Mouse (Mus musculus) layer of hippocampus, adult 9-11 months (tissue): ENCODE measurements at regions not wholly inside any gene's neighbourhood (a gene's known extent, or its start where the extent isn't known, plus 50 kb on each side); places are given as distances from the start of the nearest gene placed in this dataset.
A peak's percentile ranks its signal among the peaks of the same experiment; 100 is the strongest.

ENCODE experiments used
- DNase-seq: peaks from one replicate; pipeline ENCODE4 v3.0.0; 2022

GRCm38 (mm10) chr12:14591631-14592030 lies 439.8 kb upstream of the Fam84a start:
- DNase-seq = no peak

- DNase-seq = no peak
Measured at GRCm38 (mm10) chr12:14574258-14574657, 422.4 kb upstream of the Fam84a start.

- DNase-seq = no peak
Measured at GRCm38 (mm10) chr12:14564951-14565350, 413.1 kb upstream of the Fam84a start.

- no peak for DNase-seq
Measured at GRCm38 (mm10) chr12:14552121-14552520, 400.3 kb upstream of the Fam84a start.

GRCm38 (mm10) chr12:14549271-14549670 lies 397.4 kb upstream of the Fam84a start:
- no peak for DNase-seq

- DNase-seq = no peak
Measured at GRCm38 (mm10) chr12:14521773-14522172, 369.9 kb upstream of the Fam84a start.

- DNase-seq = peak; percentile 35
Measured at GRCm38 (mm10) chr12:14515588-14515987, 363.7 kb upstream of the Fam84a start.
